Mouse (Mus musculus) heart, adult 11 months (tissue): Measurements from ENCODE around the gene 4930539E08Rik.
A peak's percentile ranks its signal among the peaks of the same experiment; 100 is the strongest.

Experiments used
- DNase-seq: peaks from one replicate; pipeline ENCODE4 v3.0.0; 2022

Gene 4930539E08Rik

DNA sequence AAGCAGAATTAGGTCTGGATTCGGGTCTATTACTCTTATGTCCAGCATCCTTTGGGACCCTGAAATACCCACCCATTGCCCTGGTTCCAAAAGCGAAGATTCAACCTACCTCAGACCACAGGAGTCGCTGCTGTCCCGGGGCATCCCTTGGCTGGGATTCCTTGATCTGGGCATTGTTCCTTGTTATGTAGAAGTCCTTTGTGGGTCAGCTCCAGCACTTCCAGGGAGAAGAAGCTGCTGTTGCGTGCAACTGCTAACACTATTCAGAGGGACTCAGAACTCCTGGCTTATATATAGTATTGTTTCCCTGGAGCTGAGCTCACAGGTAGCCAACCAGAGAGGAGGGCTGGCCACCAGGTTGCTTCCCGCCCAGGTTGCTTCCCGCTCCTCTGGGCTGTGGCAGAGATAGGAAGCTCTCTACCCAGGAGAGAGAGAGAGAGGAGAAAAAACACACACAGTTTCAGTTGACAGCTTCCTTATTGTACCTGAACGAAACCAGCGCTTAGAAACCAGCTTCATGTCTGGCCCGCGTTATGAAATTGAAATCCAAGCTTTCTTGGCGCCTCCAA is at the start of gene 4930539E08Rik:
4930539E08Rik (minus strand) TSS at position 265 of the 569 bp plus-strand sequence.
- DNase-seq, result no peak

DNA sequence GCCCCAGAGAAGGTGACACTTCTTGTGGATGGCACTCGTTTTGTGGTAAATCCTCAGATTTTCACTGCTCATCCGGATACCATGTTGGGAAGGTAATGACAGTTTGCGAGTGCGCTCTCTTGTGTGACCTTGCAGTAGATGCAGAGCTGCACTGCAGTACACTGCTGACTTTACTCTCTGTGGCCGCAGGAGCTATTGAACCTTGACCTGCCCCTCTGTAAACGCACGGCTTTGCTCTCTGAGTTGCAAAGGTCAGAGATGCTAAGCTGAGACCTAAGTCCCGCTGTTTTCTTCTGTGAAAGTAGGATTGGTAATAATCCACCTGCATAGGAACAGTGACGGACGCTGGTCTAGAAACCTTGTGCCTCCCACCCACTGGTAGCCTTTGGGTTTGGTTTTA is 46.5 kb upstream of the 4930539E08Rik start:
- no peak for DNase-seq

DNA sequence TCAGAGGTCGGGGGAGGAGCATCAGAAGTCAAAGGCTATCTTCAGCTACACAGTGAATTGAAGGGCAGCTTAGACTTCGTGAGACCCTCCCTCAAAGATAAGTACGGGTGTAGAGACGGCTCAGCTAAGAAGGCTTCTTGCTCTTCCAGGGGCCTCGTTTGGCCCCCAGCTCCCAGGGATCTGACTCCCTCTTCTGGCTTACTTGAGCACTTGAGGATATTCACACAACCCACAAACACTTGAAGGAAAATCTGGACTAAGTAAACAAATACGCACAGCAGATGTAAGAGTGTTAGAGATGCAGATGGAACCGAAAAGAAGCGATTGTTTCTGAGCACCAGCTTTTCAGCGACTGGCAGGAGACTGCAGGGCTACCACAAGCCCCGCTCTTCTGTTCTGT is 45.5 kb upstream of the 4930539E08Rik start:
- no peak for DNase-seq

DNA sequence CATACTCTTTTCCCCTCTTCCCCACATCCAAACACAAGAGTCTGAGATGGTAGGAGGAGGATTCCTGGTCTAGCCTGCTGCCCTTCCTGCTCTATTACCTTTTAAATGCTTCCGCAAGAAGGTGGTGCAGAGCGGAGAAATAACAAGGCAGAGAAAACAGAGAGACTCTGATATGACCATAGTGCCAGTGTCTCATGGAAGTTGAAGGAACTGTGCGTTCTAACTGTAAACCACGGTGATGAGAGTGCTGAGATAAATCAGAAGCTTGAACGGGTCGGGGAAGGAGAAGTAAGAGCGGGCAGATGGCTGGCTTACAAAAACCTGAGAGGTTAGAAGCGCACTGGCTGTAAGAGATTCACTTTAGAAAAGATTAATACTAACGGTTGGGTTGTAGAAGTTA is 39.3 kb upstream of the 4930539E08Rik start:
- no peak for DNase-seq

DNA sequence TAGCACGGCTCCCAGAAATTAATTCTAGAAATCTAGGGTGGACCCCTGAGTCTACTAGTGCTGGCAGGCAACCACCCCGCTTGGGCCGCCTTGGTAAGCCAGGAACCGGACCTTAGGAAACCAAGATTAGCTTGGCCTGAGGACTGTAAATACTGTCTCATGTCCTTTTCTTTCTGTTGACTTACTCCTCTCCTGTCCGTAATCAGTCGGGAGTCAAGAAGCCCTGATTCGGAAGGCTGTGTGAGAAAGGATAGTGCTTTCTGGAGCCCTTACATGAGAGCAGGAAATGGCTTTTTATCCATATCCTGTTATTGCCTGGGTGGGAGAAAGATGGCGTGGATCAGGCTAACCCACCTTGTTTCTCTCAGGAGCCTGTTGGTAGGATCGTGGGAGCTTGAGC is 38.1 kb upstream of the 4930539E08Rik start:
- DNase-seq, result peak; percentile 93

DNA sequence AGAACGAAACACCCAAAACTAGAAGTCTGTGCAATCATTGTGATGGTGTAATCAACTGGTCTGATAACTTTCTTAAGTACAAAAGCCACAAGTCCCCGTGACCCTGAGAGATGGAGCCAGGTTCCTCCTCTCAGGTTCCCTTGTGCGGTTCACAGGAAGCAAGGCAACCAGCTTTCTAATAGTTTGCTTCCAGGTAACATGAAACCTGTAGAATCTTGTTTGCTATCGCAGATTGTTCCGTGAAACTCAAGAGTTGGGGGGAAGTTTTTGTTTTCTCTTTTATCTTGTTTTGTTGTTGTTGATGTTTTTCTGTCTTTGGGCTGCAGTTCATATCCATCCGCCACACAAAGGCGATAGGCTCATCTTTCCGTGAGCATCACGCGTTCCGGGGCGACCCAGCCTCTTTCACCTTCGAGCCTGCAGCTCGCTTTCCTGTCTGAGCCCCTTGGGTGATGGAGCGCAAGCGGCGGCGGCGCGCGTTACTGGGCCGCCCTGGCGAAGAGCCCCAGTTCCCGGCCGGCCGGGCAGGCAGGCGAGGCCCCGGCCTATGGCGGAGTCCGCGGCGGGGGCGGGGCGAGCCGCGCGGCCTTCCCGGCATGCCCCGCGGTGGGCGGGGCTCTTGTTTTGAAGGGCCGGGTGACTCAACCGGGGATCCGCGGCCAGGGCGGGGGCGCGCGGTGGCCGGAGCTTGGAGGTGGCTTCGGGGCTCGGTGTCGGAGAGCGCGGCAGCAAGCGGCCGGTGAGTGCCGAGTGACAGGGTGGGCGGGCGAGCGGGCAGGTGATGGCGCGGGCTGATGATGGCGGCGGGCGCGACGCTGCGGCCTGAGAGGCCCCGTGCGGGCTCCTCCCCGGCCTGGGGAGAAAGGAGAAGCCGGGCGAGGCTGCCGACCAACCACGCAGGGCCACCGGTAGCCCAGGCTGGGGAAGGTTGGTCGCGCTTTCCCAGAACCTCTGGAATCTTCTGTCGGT is 37.0 kb upstream of the 4930539E08Rik start, which contains the start of gene Kctd20:
Kctd20 (plus strand) TSS at position 120 of the 969 bp plus-strand sequence.
- DNase-seq, result peak; percentile 100

DNA sequence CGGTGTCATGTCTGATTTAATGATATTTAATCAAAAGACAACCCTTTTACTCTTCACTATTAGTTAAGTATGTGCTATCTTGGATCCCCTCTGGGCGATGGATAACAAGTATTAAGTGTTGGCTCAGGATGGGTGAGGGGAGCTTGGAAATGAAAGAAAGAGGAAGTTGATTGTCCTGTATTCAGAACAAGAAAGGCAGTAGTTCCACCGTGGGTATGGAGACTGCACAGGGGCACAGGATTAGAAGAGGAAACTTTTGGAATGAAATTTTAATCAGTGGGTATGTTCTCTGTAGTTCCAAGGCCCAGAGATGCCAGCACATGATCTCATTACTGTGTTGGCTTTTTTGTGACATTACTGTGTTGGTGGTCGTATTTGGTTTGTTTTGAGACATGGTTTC is 35.6 kb upstream of the 4930539E08Rik start:
- DNase-seq, result no peak

DNA sequence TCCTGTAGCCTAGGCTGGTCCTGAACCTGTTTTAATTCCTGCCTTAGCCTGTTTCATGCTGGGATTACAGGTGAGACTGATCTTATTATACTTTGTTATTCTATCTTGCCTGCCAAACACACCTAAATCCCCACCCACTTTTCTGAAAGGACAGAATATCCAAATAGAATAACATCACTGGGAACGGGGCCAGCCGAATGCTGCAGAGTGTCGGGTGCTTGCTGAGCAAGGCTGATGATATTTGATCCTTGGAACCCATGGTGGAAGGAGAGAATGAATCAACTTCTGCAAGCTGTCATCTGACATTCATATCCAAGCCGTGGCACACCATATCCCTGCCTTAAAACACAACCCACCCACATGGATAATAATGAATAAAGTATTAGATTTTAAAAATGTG is 33.5 kb upstream of the 4930539E08Rik start:
- no peak for DNase-seq

DNA sequence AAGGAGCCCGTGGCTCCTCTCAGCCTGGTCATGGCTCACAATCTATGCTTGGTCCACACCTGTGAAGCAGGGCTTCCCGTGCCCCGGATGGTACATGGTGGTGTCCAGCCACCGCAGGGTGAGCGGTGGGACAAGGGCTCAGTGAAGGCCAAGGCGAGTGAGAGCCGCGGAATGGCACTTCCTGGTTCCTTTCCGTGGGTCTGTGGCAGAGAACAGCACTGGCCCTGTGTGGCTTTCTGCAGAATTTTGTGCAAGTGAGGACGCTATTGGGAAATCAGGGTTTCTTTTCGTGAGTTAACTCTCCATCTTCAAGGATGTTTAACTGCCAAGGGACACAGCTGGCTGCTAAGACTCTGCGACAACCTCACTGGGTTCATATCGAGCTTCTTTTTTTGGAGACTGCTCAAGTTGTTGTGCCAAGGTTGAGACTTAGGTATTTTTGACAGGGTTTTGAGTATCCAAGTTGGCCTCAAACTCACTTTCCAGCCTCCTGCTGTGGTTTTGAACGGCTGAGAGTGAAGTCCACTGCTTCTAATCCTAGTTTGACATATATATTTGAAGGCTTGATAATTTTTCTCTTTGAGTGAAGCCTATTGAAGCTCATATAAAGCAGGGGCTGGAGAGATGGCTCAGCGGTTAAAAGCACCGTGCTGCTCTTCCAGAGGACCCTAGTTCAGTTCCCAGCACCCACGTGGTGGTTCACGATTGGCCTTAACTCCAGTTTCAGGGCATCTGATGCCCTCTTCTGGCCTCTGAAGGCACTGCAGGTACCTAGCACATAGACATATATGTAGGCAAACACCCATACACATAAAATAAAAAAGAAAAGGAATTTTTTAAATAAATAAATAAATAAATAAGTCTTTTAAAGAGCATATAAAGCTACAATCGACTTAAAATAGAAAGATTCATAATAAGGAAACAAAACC is 32.2 kb upstream of the 4930539E08Rik start:
- DNase-seq, result peak; percentile 62

DNA sequence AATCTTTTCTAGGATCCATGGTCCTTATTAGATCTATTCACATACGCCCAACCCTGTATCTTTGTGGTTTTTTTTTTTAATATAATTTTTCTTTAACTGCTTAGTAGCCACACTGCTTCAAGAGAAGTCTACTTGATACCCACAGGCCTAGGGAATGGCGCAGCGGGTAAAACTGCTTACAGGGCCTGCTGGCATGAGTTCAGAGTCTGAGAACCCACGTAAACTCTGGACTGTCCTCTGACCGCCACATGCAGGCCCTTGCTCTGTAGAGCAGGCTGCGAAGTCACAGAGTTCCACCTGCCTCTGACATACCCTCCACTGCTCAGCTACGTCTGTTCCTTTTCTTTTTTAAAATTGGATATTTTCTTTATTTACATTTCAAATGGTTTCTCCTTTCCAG is 29.4 kb upstream of the 4930539E08Rik start:
- no peak for DNase-seq

DNA sequence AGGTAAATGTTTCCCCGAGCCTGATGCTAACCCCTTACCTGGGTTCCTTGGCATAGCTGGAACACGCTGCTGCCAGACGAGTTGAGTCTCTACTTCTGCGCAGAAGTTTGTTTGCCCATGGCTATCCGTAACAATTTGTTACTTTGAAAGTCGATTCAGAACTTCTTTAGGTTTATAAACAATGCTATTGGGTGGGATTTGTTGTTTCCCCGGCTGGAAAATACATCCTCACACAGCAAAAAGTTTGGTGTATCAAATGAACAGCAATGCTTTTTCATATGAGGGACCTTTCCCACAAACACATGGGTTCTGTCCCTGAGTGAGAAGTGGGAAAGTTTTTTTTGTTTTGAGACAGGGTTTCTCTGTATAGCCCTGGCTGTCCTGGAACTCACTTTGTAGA is 28.6 kb upstream of the 4930539E08Rik start, which contains the start of gene Pxt1:
Pxt1 (minus strand) TSS at position 101 of the 400 bp plus-strand sequence.
- DNase-seq, result no peak

DNA sequence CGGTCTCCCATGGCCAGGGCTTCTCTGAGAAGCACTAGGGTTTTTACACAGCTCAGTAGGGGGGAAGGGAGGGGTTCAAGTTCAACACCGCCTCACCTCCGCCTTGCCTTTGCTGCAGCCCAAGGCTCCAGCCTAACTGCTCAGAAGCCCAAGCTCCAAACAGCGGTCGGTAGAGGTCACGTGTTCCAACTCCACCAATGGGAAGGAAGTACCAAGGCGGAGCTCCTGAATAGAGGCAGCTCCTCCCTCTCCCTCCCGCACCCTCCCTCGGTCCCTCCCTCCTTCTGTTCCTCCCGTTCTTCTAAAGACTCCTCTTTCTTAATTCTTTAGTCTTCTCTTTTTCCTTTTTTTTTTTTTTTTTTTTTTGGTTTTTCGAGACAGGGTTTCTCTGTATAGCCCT is 27.0 kb upstream of the 4930539E08Rik start:
- DNase-seq, result peak; percentile 92

DNA sequence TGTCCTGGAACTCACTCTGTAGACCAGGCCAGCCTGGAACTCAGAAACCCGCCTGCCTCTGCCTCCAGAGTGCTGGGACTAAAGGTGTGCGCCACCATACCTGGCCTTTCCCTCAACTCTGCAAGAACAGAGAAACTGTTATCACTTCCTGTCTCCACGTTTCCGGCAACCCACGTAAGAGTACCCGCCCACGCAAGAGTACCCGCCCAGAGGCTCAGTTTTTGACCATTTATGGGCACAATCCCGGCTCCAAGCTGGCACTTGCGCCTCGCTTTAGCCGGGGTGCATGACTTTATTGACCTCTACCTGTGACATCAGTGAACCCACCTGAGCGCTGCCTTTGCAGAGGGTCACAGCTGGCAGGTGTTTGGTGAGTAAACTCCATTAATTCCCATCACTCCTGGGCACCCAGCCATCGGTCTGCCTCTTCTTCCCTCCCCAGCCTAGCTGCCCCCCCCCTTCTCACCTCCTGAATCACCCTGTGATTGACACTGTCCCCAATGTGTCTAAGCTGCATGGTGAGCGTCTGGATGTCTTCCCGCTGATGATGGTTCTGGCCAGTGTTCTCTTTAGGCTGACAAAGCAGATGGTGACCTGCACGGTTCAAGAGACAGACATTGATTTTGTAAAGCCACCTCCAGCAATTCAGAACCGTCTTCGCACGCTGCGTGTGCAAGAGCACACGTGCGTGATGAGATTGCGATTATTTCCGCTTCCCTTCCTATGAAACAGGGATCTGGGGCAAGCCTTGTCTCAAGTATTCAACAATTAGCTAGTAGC is 25.8 kb upstream of the 4930539E08Rik start:
- DNase-seq, result no peak

DNA sequence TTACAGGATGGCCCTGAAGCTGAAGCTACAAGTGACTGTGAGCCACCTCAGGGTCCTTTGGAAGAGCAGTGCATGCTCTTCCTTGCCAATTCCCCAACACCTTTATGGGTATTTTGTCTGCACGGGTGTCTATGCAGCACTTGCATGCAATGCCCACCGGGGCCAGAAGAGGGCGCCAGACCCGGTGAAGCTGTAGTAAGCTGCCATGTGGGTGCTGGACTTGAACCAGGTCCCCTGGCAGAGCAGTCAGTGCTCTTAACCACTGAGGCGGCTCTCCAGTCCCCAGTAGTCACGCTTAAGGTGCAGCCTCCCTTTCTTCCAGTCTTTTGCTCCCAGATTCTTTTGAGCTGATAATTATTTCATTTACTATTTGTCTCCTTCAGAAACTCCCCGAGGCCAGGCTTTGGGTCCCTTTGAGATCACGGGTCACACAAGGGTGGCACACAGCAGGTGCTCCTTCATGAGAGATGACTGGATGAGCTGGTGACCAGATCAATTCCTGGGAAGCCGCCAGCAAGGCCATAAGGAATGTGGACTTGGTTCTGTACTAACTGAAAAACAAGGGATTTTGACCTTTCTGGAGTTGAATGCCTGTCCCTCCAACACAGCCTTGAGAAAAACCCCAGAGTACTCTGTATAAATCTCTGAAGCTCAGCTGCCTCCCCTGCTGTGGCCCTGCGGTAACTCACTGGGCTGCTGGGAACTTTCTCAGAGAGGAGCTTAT is 21.7 kb upstream of the 4930539E08Rik start:
- no peak for DNase-seq

DNA sequence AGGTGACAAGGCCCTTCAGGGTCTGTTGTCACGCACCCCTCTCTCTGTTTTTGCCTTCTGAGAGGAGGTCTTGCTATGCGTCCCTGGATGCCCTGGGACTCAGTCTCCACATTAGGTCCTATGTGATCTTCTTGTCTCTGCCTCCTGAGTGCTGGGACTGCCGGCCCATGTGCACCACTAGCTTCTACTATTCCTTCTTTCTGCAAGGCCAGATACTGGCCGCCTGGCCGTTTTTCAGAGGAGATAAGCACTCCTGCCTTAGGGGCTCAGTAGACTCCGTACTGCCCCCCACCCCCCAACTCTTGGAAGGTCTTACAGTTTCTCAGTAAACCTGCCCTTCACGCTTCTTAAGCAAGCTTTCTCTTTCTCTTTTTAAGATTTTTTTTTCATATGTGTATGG is 21.0 kb upstream of the 4930539E08Rik start:
- no peak for DNase-seq

DNA sequence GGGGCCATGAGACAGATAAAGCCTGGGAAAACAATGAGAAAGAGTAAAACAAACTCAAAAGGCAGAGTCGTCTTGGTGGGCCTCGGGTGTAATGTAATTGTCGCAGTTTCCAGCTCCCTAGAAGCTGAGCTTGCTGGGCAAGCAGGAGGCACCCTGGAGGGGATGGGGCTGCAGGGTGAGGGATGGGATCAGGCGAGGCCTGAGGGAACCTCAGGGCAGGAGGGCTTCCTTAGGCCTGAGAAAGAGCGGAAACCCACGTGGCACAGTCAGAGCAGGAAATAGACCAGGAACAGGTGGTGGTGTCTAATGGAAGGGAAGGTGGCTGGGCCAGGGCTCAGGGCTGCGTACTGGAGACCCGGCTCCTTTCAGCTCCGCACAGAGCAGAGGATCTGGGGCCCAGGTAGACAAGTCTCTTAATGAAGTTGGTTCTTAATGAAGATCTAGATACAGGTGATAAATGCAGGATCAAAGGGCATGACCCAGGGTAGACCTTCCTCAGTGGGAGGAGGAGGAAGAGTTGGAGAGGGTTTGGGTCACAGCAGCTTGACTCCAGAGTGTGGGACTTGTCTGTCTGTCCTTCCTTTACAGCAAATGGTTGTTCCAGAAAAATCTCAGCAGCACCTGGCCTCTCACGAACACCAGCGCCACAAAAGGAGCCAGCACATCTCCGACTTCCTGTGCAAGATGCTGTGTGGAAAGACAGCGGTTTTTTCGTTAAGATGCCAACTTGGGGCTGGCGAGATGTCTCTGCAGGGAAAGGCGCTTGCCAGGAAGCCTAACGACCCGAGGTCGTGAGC is 19.2 kb upstream of the 4930539E08Rik start:
- DNase-seq, result no peak

DNA sequence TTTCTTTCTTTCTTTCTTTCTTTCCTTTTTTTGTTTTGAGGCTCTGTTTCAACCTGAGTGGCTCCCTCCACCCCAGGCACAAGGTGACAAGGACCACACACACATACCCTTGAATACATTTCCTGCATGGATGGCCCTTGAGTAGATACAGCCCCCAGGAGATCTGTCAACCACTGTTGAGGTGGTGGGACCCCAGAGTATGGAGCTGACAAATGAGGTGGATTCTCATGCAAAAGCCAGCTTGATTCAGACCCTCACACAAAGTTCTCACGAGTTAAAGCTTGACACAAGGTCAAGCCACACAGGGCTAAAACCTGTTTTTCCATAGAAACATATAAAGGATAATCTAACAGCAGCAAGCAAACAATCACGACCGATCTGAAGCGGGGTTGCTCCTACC is 17.1 kb upstream of the 4930539E08Rik start:
- peak; percentile 80 for DNase-seq

DNA sequence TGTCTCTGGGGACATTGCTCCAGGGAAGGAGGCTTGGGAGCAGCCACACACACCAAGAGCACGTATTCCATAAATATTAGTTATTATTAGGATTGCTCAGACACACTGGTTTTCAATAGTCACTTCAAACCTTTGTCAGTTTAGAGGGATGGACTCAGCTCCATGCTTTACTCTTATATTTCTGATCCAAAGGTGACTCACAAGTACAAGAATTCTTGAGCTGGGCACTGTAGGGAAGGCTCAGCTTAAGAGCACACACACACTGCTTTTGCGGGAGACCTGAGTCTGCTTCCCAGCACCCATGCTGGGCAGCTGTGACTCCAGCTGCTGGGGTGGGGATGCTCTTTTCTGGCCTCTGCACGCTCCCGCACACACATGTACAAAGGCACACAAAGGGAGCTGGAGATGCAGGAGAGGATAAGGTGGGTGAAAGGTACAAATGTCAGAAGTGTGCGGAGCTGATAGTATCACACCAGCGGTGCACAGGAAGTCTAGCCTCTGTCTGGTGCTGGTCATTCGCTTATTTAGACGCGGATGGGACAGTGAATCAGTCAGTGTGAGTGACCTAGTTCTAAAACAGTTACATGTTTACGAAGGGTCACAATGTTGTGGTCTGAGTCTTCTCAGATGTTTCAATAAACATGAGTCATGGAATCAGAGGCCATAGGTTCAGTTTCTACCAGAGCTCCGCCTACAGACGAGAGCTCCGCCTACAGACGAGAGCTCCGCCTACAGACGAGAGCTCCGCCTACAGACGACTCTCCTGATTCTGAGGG is 16.5 kb upstream of the 4930539E08Rik start:
- peak; percentile 91 for DNase-seq

DNA sequence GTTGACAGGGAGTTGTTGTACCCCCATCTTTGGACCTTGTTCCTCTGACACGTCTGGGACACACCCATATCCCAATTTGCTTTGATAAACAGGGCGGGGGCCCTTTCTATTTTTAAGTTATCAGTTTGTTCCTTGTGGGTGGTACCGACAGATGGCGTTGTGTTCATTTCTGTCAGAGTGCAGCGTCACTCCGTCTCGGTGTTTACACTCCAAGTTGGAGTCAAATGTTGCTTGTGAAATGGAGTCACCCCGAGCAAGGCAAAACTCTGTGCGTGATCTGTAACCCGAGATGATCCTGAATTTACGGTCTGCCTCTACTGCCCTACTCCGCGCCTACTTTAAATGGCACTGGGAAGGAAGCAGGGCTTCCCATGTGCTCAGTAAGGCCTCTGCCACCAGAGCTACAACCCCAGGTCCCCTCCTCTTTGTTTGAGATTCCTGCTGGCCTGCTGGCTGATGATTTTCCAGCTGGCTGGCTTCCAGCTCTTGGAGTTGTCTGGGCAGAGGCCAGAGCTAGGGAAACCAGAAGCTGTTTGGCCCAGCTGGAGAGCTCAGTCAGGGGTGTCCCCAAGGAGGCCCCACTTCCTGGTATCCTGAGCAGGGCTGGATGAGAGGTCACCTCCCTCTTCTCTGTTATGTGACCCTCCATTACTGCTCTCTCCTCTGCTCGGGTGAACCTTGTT is 15.4 kb upstream of the 4930539E08Rik start:
- peak; percentile 99 for DNase-seq
